Mouse (Mus musculus) brown adipose tissue, adult 24 weeks (tissue): Measurements from ENCODE around the gene Atad3a. TPM values are rescaled to one million over a fixed set of nuclear protein-coding genes. Genes with fewer than 3 reads are reported as not detected.
"Not testable (repeated sequence)": the region's sequence is repeated elsewhere in the genome, so short reads cannot be mapped to it uniquely, and the experiment has no call there.

Experiments
- H3K27ac ChIP-seq: fragments of 200-500 bp; replicated peaks from 2 replicates; pipeline ENCODE4 v1.5.1; 2012; ENCODE audit warnings: low read depth, mild to moderate bottlenecking, low read length
- H3K4me1 ChIP-seq: fragments of 200-500 bp; 2 replicates; pipeline ENCODE4 v1.6.1; 2012; ENCODE audit warnings: low read length, mixed read lengths; ENCODE audit not compliant: control insufficient read depth, insufficient read depth, insufficient read length
- H3K4me3 ChIP-seq: fragments of 200-500 bp; 2 replicates; pipeline ENCODE4 v1.5.1; 2012; ENCODE audit warnings: low read depth, mild to moderate bottlenecking, low read length, moderate library complexity; ENCODE audit not compliant: insufficient read depth
- polyA plus RNA-seq: library from polyadenylated mRNA; stranded (reverse); fragments of >200 nt; gene quantifications from 2 replicates; pipeline ENCODE4 v1.2.4, GENCODE M21; 2012; ENCODE audit not compliant: missing spikeins, insufficient read depth, insufficient read length

Atad3a gene
- polyA plus RNA-seq, 1 experiment, result 57.0 TPM

DNA sequence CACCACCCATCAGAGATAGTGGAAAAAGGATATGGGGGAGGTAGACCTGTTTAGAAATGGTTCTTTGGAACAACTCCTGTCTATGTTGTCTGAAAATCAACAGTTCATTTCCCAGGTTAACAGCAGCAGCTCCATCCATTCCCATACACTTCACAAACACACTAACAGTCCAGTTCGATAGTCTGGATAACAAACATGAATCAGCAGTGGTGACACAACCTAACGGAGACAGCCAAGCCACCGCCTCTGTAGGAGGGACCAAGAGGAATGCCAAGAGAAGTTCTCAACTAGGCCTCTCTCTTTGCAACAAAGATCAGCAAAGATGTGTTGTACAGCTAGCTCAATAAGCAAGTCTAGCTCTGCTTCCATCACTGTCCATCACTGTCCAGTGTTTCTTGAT, 1.5 kb upstream of the Atad3a start:
- 0 out of 2 replicates have a peak, but pooled peaks cover 3% of the 10 kb centered on the region for H3K4me1 ChIP-seq

DNA sequence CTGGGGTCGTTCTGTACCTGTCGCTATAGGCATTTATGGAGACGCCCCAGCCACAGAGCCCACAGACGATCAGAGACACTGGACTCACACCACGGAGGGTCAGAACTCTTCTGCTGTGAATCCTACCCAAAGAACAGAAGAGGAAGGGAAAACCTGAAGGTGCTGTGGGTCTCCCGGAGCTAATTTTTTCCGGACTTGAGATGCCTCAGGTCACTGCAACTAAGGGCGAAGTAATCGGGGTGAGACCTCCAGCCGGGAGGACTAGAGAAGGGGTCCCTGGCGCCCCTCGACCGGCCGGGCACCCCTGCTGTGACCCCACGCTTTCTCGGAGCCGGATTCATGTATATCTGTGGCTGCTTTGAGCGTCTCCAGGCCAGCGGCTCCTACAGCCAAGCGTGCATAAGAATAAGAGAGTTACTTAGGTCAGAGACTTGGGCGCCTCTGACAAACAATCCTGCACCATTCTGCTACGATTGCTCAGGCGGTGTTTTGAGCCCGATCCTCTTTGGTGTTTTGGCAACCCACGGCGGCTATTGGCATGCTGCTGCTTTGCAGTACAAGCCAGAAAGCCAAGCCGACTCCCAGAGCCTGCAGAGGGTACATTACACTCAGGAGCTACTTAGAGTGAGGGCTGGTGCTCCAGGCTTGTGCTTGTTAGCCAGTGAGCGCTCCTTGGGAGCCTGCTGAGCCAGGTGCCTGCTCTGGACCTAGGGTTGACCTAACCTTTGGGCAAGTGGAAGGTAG, 635 bp upstream of the Atad3a start:
- peaks cover 8% of the 10 kb centered on the region; the same call in 1 of the 2 replicates for H3K4me1 ChIP-seq
- H3K4me3 ChIP-seq, result peak overlapping the region; percentile 55
- no peak overlapping the region for H3K27ac ChIP-seq

More for the DNA sequence above, 1.5 kb upstream of the Atad3a start:
- no peak overlapping the region for H3K4me3 ChIP-seq
- H3K27ac ChIP-seq, result no peak overlapping the region

DNA sequence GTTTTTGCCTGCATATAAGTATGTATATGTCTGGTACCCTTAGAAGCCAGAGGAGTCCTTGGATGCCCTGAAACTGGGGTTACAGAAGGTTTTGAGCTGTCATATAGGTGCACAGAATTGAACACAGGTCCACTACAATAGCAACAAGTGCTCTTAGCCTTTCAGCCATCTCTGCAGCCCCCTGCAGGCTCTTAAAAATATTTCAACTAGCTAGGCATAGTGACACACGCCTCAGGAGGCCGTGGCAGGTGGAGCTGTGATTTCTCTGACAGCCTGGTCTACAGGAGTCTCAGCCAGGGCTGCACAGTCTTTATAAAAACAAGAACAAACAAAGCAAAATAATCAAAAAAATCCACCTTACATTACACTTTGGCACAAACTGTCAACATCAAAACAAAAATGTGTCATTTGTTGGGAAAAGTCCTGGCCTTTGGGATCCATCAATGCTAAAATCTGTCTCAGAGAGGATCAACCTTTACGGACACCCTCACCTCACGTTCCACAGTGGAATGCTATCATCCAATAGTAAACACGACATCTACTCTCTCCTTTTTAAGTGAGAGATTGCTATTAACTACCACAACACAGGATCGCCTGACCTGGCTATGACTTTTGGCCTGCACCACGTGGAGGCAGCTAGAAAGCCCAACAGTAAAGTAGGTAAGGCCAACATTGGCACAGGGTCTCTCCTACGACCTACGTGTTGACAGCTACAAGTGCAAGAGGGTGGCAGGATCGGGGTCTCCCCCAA, 856 bp downstream of the Atad3a start:
- H3K4me3 ChIP-seq, result peak overlapping the region; percentile 71
- H3K27ac ChIP-seq, result peak overlapping the region; percentile 82
- H3K4me1 ChIP-seq, result peaks cover 8% of the 10 kb centered on the region; the same call in 1 of the 2 replicates

DNA sequence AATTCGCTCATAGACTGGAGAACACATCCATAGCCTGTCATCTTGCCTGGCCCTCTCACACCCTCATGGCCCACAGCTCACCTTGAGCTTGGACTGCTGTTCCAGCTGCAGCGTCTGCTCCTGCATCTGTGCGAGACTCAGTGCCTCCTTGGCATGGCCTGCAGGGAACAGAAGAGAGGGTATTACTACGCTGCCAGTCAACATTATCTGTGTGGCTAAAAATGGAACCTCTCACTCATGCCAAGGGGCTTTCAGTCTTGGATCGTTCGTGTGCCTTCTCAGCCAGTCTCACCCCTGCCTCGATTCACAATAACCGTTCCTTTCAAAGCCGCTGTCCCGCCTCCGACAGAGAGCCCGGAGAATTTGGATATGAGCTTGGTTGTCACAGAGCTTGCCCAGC, 3.9 kb downstream of the Atad3a start:
- Histone ChIP-seq H3K4me3 (no peak overlapping the region), H3K4me1 (peaks cover 8% of the 10 kb centered on the region; the same call in 1 of the 2 replicates), H3K27ac (no peak overlapping the region)

DNA sequence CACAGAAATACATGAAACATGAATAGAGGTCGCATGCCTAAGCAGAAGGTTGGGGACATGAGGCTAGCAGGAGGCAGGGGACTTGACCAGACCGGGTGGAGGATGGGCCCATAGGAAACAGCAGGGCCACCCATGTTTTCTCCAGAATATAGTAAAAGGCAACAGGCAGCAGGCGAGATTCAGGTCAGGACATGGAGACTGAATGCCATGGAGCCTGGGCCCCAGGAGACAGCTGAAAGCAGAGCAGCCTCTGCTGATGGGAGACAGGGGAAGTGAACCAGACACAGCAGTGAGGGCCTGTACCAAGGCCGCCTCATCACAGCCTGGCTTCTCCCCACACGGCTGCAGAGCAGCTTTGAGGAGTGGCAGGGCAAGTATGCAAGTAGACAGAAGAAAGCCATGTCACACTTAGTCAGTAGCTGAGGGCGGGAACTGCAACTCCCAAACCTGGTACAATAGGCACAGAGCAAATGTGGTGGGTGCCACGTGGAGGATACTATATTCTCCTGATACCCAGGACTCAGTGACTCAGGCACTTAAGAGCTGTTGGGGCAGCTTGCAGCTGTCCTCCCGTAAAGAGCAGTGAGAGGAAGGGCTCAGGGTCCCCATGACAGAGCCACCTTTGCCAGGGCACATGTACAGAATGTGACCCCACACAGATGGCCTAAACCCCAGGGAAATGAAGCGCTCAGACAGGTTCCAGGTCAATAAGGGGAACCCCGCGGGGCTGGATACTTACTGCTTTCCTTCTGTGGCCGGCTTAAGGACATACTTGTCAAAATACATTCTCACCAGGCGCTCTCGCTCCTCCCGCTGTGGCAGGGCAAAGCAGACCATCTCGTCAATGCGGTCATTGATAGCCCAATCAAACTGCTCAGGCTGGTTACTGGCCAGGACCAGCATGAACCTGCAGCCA, 14.1 kb downstream of the Atad3a start:
- Histone ChIP-seq H3K27ac (no peak overlapping the region), H3K4me3 (no peak overlapping the region), H3K4me1 (no peaks in the 10 kb centered on the region)

DNA sequence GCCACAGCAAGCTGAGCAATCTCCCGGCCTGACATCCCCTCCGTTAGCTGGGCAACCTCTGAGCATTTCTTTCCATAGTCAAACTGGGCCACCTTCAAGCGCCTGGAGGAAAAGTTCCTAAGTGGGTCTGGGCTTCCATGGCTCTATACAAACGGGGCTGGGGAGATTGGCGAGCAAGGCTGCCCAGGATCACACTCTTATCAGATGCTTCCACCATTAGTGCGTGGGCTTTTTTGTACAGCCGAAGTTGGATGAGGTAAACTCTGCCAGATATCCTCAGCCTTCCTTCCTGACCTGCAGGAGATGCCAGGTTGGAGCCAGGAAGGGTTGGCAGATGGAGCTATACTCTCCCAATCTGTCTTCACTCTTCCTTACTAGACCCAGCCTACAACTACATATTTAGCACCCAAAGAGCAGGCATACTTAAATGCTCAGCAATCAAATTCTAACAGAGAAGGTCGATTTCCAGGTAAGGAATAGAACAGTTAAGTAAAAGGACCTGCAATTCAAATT, 14.8 kb downstream of the Atad3a start:
- no peak overlapping the region for H3K4me3 ChIP-seq
- H3K27ac ChIP-seq, result no peak overlapping the region
- H3K4me1 ChIP-seq, result no peaks in the 10 kb centered on the region

DNA sequence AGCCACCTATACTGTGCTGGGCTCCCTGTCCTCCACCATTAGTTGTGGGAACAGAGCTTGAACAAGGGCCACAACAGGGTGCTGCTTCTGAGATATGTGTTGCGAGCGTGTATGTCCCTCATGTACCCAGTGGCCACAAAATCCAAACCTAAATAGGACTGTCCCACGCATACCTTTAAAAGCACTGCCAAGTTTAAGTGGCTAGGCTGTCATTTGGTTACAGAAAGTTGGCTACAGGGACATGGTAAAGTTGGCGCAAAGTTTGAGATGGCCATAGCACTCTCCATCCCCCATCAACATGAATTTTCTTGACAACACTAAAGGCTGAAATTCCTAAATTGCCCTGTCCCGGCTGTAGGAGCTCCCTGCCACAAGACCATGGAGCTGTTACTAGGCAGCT, 15.8 kb downstream of the Atad3a start:
- Histone ChIP-seq H3K27ac (no peak overlapping the region), H3K4me3 (no peak overlapping the region), H3K4me1 (no peaks in the 10 kb centered on the region)

DNA sequence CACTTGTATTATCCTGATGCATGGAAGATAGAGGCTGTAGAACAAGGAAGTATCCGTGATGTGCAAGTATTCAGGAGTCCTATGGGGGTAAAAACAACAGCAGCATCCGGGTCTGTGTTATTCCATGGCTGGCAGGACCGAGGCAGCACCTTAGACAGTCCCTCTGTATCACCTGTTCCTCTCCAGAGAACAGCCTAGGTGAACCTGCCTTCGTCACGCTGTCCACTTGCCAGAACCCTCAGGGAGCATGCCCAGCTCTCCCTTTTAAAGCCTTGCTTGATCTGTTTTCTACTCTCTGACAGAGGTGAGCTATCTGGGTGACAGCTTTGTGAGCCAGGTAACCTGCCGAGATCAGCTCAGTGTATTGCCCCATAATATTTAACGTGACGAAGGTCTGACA, 16.4 kb downstream of the Atad3a start:
- Histone ChIP-seq H3K27ac (no peak overlapping the region), H3K4me3 (no peak overlapping the region), H3K4me1 (no peaks in the 10 kb centered on the region)

DNA sequence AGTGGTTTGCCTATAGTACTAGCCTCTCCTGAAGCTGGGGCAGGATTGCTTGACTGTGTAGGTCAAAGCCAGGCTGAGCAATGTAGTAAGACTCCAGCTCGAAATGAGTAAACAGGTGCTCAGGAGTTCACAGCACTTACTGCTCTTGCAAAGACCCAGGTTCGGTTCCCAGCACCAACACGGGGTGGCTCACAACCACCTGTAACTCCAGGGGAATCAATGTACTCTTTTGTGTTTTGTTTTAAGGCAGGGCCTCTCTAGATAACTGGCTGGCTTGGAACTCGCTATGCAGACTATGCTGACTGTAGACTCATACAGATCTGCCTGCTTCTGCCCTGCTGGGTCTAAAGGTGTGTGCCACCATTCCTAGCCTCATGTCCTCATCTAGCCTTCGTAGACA, 18.2 kb downstream of the Atad3a start:
- Histone ChIP-seq H3K4me1 (no peaks in the 10 kb centered on the region), H3K4me3 (no peak overlapping the region), H3K27ac (no peak overlapping the region)

DNA sequence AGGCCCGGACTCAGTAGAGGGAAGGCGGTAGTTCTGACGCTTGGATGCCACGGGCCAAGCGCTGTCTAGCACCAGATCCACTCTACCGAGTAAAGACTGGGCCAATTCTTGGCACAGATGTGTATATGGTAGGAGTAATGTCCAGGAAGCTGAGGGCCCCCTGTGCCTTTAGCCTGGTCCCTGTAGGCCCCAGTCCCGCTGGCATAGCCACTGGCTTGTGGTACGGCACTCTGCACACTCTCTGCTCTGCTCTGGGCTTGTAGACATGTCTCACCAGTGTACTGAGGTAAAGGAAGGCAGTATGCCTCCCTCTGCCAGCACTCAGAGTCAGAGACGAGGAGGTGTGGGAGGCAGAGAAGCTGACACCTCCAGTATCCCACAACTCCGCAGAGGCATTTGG, 20.2 kb downstream of the Atad3a start:
- H3K4me3 ChIP-seq, H3K4me1 ChIP-seq, H3K27ac ChIP-seq: not testable (repeated sequence)

DNA sequence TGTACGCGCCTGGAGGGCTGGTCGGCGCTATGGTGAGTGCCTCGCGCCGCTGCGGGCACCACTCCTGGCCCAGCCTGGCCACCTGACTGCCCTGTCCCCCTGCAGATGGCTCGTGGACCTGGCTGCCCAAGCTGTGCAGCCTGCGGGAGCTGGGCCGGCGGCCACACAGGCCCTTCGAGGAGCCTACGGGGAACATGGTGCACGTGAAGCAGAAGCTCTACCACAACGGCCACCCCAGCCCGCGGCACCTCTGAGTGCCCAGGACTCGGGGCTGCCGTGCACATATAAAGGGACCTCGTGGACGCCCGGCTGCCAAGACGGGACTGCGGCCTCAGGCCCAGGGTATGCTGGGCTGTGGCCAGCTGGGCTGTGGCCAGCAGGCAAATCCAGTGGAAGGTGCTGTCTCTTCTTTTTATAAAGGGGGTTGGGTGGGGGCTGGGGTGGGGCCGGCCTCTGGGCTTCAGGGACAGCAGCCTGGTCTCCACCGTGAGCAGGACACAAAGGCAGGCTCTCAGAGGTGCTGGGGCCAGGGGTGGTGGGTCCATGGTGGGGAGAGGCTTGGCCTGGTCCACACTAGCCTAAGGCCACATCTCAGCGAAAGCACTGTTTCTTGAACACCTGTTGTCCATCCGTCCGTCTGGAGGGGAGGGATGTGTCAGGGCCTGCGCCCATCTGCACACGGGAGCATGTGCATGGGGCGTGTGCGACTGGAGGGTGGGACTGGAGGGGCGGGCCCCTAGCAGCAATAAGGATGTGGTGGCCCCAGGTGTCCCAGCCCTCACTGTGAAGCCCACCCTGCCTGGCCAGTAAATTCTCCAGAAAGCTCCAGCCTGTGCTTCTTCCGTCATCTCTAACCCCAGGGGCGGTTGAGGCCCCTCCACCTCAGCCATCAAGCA, 20.9 kb downstream of the Atad3a start:
- Histone ChIP-seq H3K27ac (no peak overlapping the region), H3K4me3 (no peak overlapping the region), H3K4me1 (no peaks in the 10 kb centered on the region)

DNA sequence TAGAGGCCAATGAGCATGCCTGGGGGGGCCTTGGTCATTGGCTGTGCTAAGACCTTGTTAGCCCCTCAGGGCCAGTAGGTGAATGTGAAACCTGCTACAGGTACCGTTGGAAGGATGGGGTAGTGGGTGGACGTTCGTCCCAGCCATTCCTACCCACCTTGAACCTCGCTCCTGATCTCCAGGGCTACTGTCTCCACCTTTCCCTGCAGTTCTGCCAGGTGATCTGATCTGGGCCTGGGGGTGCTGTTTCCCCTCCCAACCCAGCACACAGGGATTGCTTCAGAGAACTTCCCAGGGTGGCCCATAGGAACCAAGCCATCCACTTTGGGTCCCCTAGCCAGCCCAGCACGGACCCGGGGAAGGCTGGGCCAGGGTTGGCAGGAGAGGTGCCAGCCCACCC, 21.7 kb downstream of the Atad3a start:
- Histone ChIP-seq H3K4me1 (no peaks in the 10 kb centered on the region), H3K4me3 (no peak overlapping the region), H3K27ac (no peak overlapping the region)

DNA sequence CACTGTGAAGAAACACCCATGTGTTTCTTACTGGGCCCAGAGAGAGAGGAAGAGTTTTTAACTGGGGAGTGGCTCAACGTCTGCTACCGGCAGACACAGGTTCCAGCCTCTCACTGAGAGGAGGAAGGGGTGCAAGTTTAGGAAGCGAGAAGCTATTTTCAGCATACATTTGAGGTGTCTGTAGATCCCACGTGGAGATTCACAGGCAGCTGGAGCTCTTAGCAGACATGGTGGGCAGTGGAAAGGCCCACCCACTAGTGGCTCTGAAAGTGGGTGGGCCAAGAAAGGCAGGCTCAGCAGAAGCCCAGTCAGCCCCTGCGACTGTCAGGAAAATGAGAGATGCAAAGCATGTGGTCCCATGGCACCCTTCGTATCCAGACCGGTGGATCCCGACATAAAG, 22.6 kb downstream of the Atad3a start:
- H3K4me1 ChIP-seq, result no peaks in the 10 kb centered on the region
- no peak overlapping the region for H3K4me3 ChIP-seq
- H3K27ac ChIP-seq, result no peak overlapping the region

DNA sequence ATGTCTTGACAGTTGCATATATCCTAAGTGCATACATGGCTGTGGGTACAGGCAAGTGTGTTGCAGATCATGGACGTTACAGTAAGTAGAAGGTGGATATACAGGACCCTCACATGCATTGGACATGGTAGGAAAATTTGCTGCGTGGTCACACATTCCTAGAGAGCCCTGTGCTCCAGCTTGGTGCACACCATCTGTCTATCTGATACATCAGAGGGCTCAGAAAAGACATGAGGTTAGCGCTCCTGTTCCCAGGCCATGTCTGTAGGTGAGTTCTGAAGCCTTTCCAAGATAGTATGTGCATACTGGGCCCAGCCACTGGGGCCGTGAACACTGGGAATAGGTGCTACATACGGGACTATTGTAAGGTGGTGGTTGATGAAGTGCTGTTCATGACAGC, 24.5 kb downstream of the Atad3a start:
- Histone ChIP-seq H3K4me3 (no peak overlapping the region), H3K4me1 (no peaks in the 10 kb centered on the region), H3K27ac (no peak overlapping the region)
